Mouse (Mus musculus): ENCODE results near the gene Itsn2. TPM values are rescaled to one million over a fixed set of nuclear protein-coding genes. Genes with fewer than 3 reads are reported as not detected.

Gene Itsn2
- polyA plus RNA-seq, 1 experiment from 2014 or later: 33.3 TPM

GRCm38 (mm10) chr12:4640737-4641136 lies 48.3 kb downstream of the Itsn2 start:
- H3K36me3 ChIP-seq (ENCODE audit: insufficient read depth, low read length): peaks cover 31% of the 10 kb centered on the region

DNA sequence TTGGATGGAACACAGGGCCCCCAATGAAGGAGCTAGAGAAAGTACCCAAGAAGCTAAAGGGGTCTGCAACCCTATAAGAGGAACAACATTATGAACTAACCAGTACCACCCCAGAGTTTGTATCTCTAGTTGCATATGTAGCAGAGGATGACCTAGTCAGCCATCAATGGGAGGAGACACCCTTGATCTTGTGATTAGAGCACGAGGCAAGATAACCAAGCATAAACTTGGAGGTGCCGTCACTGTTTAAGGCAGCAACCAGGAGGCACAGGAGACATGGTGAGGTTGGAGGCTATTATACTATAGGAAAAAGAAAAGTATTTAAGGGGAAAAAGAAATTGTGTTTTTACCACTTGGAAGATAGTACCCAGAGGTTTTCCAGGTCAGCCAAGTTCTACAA lies 64.4 kb downstream of the Itsn2 start:
- Histone ChIP-seq H3K36me3 (ENCODE audit: insufficient read depth, low read length) (peaks cover 33% of the 10 kb centered on the region), H3K4me2 (replicated peaks; ENCODE audit: low read depth, low read length) (no peak overlapping the region), H3K27me3 (ENCODE audit: insufficient read depth, low read length) (no peaks in the 10 kb centered on the region), H3K4me3 (ENCODE audit: low read length) (no peak overlapping the region), H3K9me3 (ENCODE audit: low read length) (no peaks in the 10 kb centered on the region), H3K4me1 (ENCODE audit: insufficient read depth, low read length) (no peaks in the 10 kb centered on the region), H3K9ac (replicated peaks; ENCODE audit: low read length) (no peak overlapping the region), H3K27ac (ENCODE audit: low read length) (no peak overlapping the region)
- ATAC-seq (ENCODE audit: low FRiP score, low TSS enrichment): no peak
- WGBS: 93% methylated on average over 2 of the region's 2 CpGs

More at GRCm38 (mm10) chr12:4640737-4641136, 48.3 kb downstream of the Itsn2 start:
- Histone ChIP-seq H3K4me1 (ENCODE audit: insufficient read depth, low read length) (no peaks in the 10 kb centered on the region), H3K4me3 (ENCODE audit: low read length) (no peak overlapping the region), H3K27me3 (ENCODE audit: insufficient read depth, low read length) (no peaks in the 10 kb centered on the region), H3K4me2 (replicated peaks; ENCODE audit: low read depth, low read length) (no peak overlapping the region), H3K9me3 (ENCODE audit: low read length) (no peaks in the 10 kb centered on the region), H3K27ac (ENCODE audit: low read length) (no peak overlapping the region), H3K9ac (replicated peaks; ENCODE audit: low read length) (no peak overlapping the region)
- WGBS: 93% methylated on average over 1 of the region's 1 CpGs
- no peak for ATAC-seq (ENCODE audit: low FRiP score, low TSS enrichment)

GRCm38 (mm10) chr12:4664929-4665674 lies 72.7 kb downstream of the Itsn2 start:
- Histone ChIP-seq H3K27ac (ENCODE audit: low read length) (no peak overlapping the region), H3K36me3 (ENCODE audit: insufficient read depth, low read length) (peaks cover 39% of the 10 kb centered on the region), H3K4me2 (replicated peaks; ENCODE audit: low read depth, low read length) (no peak overlapping the region), H3K9ac (replicated peaks; ENCODE audit: low read length) (no peak overlapping the region), H3K4me3 (ENCODE audit: low read length) (no peak overlapping the region), H3K4me1 (ENCODE audit: insufficient read depth, low read length) (no peaks in the 10 kb centered on the region), H3K9me3 (ENCODE audit: low read length) (no peaks in the 10 kb centered on the region), H3K27me3 (ENCODE audit: insufficient read depth, low read length) (no peaks in the 10 kb centered on the region)
- ATAC-seq (ENCODE audit: low FRiP score, low TSS enrichment): no peak
- WGBS: 81% methylated on average over 7 of the region's 7 CpGs

- H3K27ac ChIP-seq (ENCODE audit: low read length): no peak overlapping the region
- H3K9me3 ChIP-seq (ENCODE audit: low read length): no peaks in the 10 kb centered on the region
- no peak overlapping the region for H3K4me3 ChIP-seq (ENCODE audit: low read length)
- H3K9ac ChIP-seq (replicated peaks; ENCODE audit: low read length): no peak overlapping the region
- no peaks in the 10 kb centered on the region for H3K27me3 ChIP-seq (ENCODE audit: insufficient read depth, low read length)
- no peak overlapping the region for H3K4me2 ChIP-seq (replicated peaks; ENCODE audit: low read depth, low read length)
- H3K36me3 ChIP-seq (ENCODE audit: insufficient read depth, low read length): peaks cover 38% of the 10 kb centered on the region
- ATAC-seq (ENCODE audit: low FRiP score, low TSS enrichment): no peak
- 90% methylated on average over 5 of the region's 5 CpGs for WGBS
- no peaks in the 10 kb centered on the region for H3K4me1 ChIP-seq (ENCODE audit: insufficient read depth, low read length)
These were observed 73.2 kb downstream of the Itsn2 start for GRCm38 (mm10) chr12:4665675-4666037.

- Histone ChIP-seq H3K4me2 (replicated peaks; ENCODE audit: low read depth, low read length) (no peak overlapping the region), H3K36me3 (ENCODE audit: insufficient read depth, low read length) (peaks cover 25% of the 10 kb centered on the region), H3K27me3 (ENCODE audit: insufficient read depth, low read length) (no peaks in the 10 kb centered on the region), H3K4me3 (ENCODE audit: low read length) (no peak overlapping the region), H3K9me3 (ENCODE audit: low read length) (no peaks in the 10 kb centered on the region), H3K27ac (ENCODE audit: low read length) (no peak overlapping the region), H3K4me1 (ENCODE audit: insufficient read depth, low read length) (no peaks in the 10 kb centered on the region), H3K9ac (replicated peaks; ENCODE audit: low read length) (no peak overlapping the region)
- WGBS: 97% methylated on average over 1 of the region's 1 CpGs
- ATAC-seq (ENCODE audit: low FRiP score, low TSS enrichment): no peak
These were observed 83.9 kb downstream of the Itsn2 start for GRCm38 (mm10) chr12:4676336-4676735.

- Histone ChIP-seq H3K9ac (replicated peaks; ENCODE audit: low read length) (no peak overlapping the region), H3K4me2 (replicated peaks; ENCODE audit: low read depth, low read length) (no peak overlapping the region), H3K9me3 (ENCODE audit: low read length) (no peaks in the 10 kb centered on the region), H3K4me1 (ENCODE audit: insufficient read depth, low read length) (no peaks in the 10 kb centered on the region), H3K4me3 (ENCODE audit: low read length) (no peak overlapping the region), H3K27ac (ENCODE audit: low read length) (no peak overlapping the region), H3K36me3 (ENCODE audit: insufficient read depth, low read length) (peaks cover 6% of the 10 kb centered on the region), H3K27me3 (ENCODE audit: insufficient read depth, low read length) (no peaks in the 10 kb centered on the region)
- ATAC-seq (ENCODE audit: low FRiP score, low TSS enrichment): no peak; the same call in 1 of the 2 replicates
- 77% methylated on average over 4 of the region's 4 CpGs for WGBS
These were observed 87.5 kb downstream of the Itsn2 start for GRCm38 (mm10) chr12:4679971-4680370.

DNA sequence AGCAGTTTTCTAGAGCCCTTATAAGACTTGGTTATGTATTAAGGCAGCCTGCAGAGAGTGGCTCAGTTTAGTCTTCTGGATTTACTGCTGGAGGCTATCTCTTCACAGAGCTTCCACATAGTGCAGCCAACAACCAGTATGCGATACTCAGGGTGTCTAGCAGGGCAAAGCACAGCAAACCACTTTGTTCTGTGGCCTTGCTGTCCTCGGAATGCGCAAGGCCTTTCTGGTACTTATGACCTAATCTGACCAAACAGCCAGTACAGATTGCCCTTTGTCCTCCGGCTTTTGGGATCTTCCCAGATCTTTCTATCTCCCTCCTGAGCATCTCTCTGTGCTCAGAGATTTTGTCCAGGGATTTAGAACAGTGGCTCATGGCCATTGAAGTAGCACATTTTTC lies 93.0 kb downstream of the Itsn2 start:
- Histone ChIP-seq H3K27ac (ENCODE audit: low read length) (no peak overlapping the region), H3K4me1 (ENCODE audit: insufficient read depth, low read length) (no peaks in the 10 kb centered on the region), H3K4me2 (replicated peaks; ENCODE audit: low read depth, low read length) (no peak overlapping the region), H3K27me3 (ENCODE audit: insufficient read depth, low read length) (no peaks in the 10 kb centered on the region), H3K9me3 (ENCODE audit: low read length) (no peaks in the 10 kb centered on the region), H3K4me3 (ENCODE audit: low read length) (no peak overlapping the region), H3K36me3 (ENCODE audit: insufficient read depth, low read length) (peaks cover 6% of the 10 kb centered on the region; the same call in 1 of the 2 replicates), H3K9ac (replicated peaks; ENCODE audit: low read length) (no peak overlapping the region)
- WGBS: 88% methylated on average over 4 of the region's 4 CpGs
- ATAC-seq (ENCODE audit: low FRiP score, low TSS enrichment): no peak

- WGBS: 86% methylated on average over 2 of the region's 2 CpGs
- H3K4me3 ChIP-seq (ENCODE audit: low read length): no peak overlapping the region
- H3K27me3 ChIP-seq (ENCODE audit: insufficient read depth, low read length): no peaks in the 10 kb centered on the region
- H3K9ac ChIP-seq (replicated peaks; ENCODE audit: low read length): no peak overlapping the region
- no peaks in the 10 kb centered on the region for H3K9me3 ChIP-seq (ENCODE audit: low read length)
- no peak overlapping the region for H3K4me2 ChIP-seq (replicated peaks; ENCODE audit: low read depth, low read length)
- no peaks in the 10 kb centered on the region for H3K4me1 ChIP-seq (ENCODE audit: insufficient read depth, low read length)
- H3K27ac ChIP-seq (ENCODE audit: low read length): no peak overlapping the region
- peaks cover 6% of the 10 kb centered on the region; the same call in 1 of the 2 replicates for H3K36me3 ChIP-seq (ENCODE audit: insufficient read depth, low read length)
- no peak for ATAC-seq (ENCODE audit: low FRiP score, low TSS enrichment)
These were observed 95.9 kb downstream of the Itsn2 start for GRCm38 (mm10) chr12:4688386-4688785.

- Histone ChIP-seq H3K4me2 (replicated peaks; ENCODE audit: low read depth, low read length) (no peak overlapping the region), H3K27ac (ENCODE audit: low read length) (no peak overlapping the region), H3K36me3 (ENCODE audit: insufficient read depth, low read length) (peaks cover 6% of the 10 kb centered on the region; the same call in 1 of the 2 replicates), H3K4me1 (ENCODE audit: insufficient read depth, low read length) (no peaks in the 10 kb centered on the region), H3K27me3 (ENCODE audit: insufficient read depth, low read length) (no peaks in the 10 kb centered on the region), H3K9ac (replicated peaks; ENCODE audit: low read length) (no peak overlapping the region), H3K9me3 (ENCODE audit: low read length) (no peaks in the 10 kb centered on the region), H3K4me3 (ENCODE audit: low read length) (no peak overlapping the region)
- ATAC-seq (ENCODE audit: low FRiP score, low TSS enrichment): no peak
- 90% methylated on average over 14 of the region's 14 CpGs for WGBS
These were observed 96.9 kb downstream of the Itsn2 start for GRCm38 (mm10) chr12:4689341-4689740.

DNA sequence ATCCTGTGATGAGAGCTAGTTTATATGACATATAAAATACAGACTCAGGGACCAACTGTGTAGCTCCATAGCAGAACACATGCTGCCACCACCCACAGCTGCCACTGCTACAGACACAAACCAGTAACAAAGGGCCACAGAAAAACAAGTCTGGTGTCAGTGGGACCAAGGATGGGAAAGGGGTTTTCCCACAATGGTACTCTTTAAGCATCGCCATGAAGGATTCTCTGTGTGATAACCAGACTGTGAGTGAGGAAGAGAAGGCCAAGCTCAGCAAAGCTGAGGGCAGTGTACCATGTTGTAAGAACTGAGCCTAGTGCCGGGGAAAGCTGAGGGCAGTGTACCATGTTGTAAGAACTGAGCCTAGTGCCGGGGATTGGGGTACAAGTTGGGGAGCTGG lies 98.8 kb downstream of the Itsn2 start:
- H3K9ac ChIP-seq (replicated peaks; ENCODE audit: low read length): no peak overlapping the region
- 85% methylated on average over 3 of the region's 3 CpGs for WGBS
- H3K27me3 ChIP-seq (ENCODE audit: insufficient read depth, low read length): no peaks in the 10 kb centered on the region
- no peaks in the 10 kb centered on the region for H3K9me3 ChIP-seq (ENCODE audit: low read length)
- H3K27ac ChIP-seq (ENCODE audit: low read length): no peak overlapping the region
- H3K36me3 ChIP-seq (ENCODE audit: insufficient read depth, low read length): peaks cover 6% of the 10 kb centered on the region; the same call in 1 of the 2 replicates
- H3K4me1 ChIP-seq (ENCODE audit: insufficient read depth, low read length): no peaks in the 10 kb centered on the region
- ATAC-seq (ENCODE audit: low FRiP score, low TSS enrichment): no peak
- no peak overlapping the region for H3K4me2 ChIP-seq (replicated peaks; ENCODE audit: low read depth, low read length)
- H3K4me3 ChIP-seq (ENCODE audit: low read length): no peak overlapping the region

All from kidney, embryonic 16.5 days (tissue).